Mouse (Mus musculus) limb, embryonic 13.5 days (tissue): ENCODE measurements around the gene Oit1. TPM values are rescaled to one million over a fixed set of nuclear protein-coding genes. Genes with fewer than 3 reads are reported as not detected.

Experiments used
- ATAC-seq: fragments of 200-750 bp; cut with Nextera tagmentation; 2 replicates; pipeline ENCODE4 v1.8.0; 2017; ENCODE audit warnings: low read depth, moderate number of reproducible peaks, moderate TSS enrichment; ENCODE audit not compliant: low FRiP score
- H3K27ac ChIP-seq: fragments of 300-500 bp; sonication (generic); 2 replicates; pipeline ENCODE4 v1.5.1; 2015; ENCODE audit warnings: inconsistent platforms, mild to moderate bottlenecking, moderate library complexity
- H3K27me3 ChIP-seq: fragments of 300-500 bp; sonication (generic); 2 replicates; pipeline ENCODE4 v1.6.1; 2015; ENCODE audit warnings: mild to moderate bottlenecking, inconsistent platforms
- H3K36me3 ChIP-seq: fragments of 300-500 bp; sonication (generic); 2 replicates; pipeline ENCODE4 v1.6.1; 2015; ENCODE audit warnings: inconsistent platforms, mild to moderate bottlenecking, moderate library complexity
- H3K4me1 ChIP-seq: fragments of 300-500 bp; sonication (generic); 2 replicates; pipeline ENCODE4 v1.6.1; 2015; ENCODE audit warnings: inconsistent platforms
- H3K4me2 ChIP-seq: fragments of 300-500 bp; sonication (generic); replicated peaks from 2 replicates; pipeline ENCODE4 v1.6.1; 2015; ENCODE audit warnings: inconsistent platforms, mild to moderate bottlenecking, moderate library complexity
- H3K4me3 ChIP-seq: fragments of 300-500 bp; sonication (generic); 2 replicates; pipeline ENCODE4 v1.5.1; 2015; ENCODE audit warnings: moderate library complexity, mild to moderate bottlenecking, inconsistent platforms
- H3K9ac ChIP-seq: fragments of 300-500 bp; sonication (generic); 2 replicates; pipeline ENCODE4 v1.6.1; 2015; ENCODE audit warnings: mild to moderate bottlenecking, inconsistent platforms
- H3K9me3 ChIP-seq: fragments of 300-500 bp; sonication (generic); 2 replicates; pipeline ENCODE4 v1.6.1; 2016; ENCODE audit warnings: inconsistent platforms
- WGBS: fragments of 180-500 bp; shearing (Covaris S2); methylation state at CpG from one replicate; pipeline ENCODE4 v1.1.7; 2015; 5-methylcytosine and 5-hydroxymethylcytosine counted together
- polyA plus RNA-seq: library from polyadenylated mRNA; unstranded; fragments of >200 nt; fragmentation: Nextera tagmentation; extraction: Ambion mirVana; gene quantifications from 2 replicates; pipeline ENCODE4 v1.2.1, GENCODE M21; 2015

The Oit1 gene
- polyA plus RNA-seq, result 0.15 TPM in 1 of 2 replicates, not detected in the other

GRCm38 (mm10) chr14:8378685-8379313 is at the start of gene Oit1:
Gene Oit1 (minus strand): TSS chr14:8378754.
- Histone ChIP-seq H3K4me2 (no peak within 1 kb of the TSS), H3K9me3 (no peaks in the 10 kb centered on the region), H3K27ac (no peak within 1 kb of the TSS), H3K27me3 (no peaks in the 10 kb centered on the region), H3K4me1 (peaks cover 11% of the 10 kb centered on the region), H3K9ac (no peak within 1 kb of the TSS), H3K36me3 (no peaks in the 10 kb centered on the region), H3K4me3 (no peak within 1 kb of the TSS)
- ATAC-seq, result no peak
- 25% methylated on average over 8 of the region's 8 CpGs for WGBS

- no peak for ATAC-seq
- no peak overlapping the region for H3K27ac ChIP-seq
- no peaks in the 10 kb centered on the region for H3K9me3 ChIP-seq
- no peak overlapping the region for H3K4me3 ChIP-seq
- no peak overlapping the region for H3K4me2 ChIP-seq
- no peaks in the 10 kb centered on the region for H3K36me3 ChIP-seq
- peaks cover 19% of the 10 kb centered on the region for H3K4me1 ChIP-seq
- no peak overlapping the region for H3K9ac ChIP-seq
- WGBS, result 69% methylated on average over 3 of the region's 3 CpGs
- H3K27me3 ChIP-seq, result no peaks in the 10 kb centered on the region
Measured at GRCm38 (mm10) chr14:8422833-8423232, 44.3 kb upstream of the Oit1 start.

- peak overlapping the region; percentile 19; the same call in 1 of the 2 replicates for H3K4me3 ChIP-seq
- peak overlapping the region; percentile 48 for H3K4me2 ChIP-seq
- peaks cover 19% of the 10 kb centered on the region for H3K4me1 ChIP-seq
- ATAC-seq, result peak; percentile 31; the same call in 1 of the 2 replicates
- H3K9ac ChIP-seq, result no peak overlapping the region
- whole genome bisulfite sequencing, result 17% methylated on average over 10 of the region's 10 CpGs
- H3K36me3 ChIP-seq, result no peaks in the 10 kb centered on the region
- no peaks in the 10 kb centered on the region for H3K9me3 ChIP-seq
- no peaks in the 10 kb centered on the region for H3K27me3 ChIP-seq
- H3K27ac ChIP-seq, result no peak overlapping the region
Measured at GRCm38 (mm10) chr14:8421199-8421787, 42.7 kb upstream of the Oit1 start.

- Histone ChIP-seq H3K27me3 (no peaks in the 10 kb centered on the region), H3K9me3 (no peaks in the 10 kb centered on the region), H3K4me1 (peaks cover 19% of the 10 kb centered on the region), H3K36me3 (no peaks in the 10 kb centered on the region), H3K9ac (no peak overlapping the region), H3K27ac (no peak overlapping the region), H3K4me2 (no peak overlapping the region), H3K4me3 (no peak overlapping the region)
- WGBS, result 50% methylated on average over 3 of the region's 3 CpGs
- no peak for ATAC-seq
Measured at GRCm38 (mm10) chr14:8418610-8419009, 40.1 kb upstream of the Oit1 start.

- no peak overlapping the region for H3K4me2 ChIP-seq
- H3K27me3 ChIP-seq, result no peaks in the 10 kb centered on the region
- WGBS, result 62% methylated on average over 6 of the region's 6 CpGs
- no peak overlapping the region for H3K9ac ChIP-seq
- no peak overlapping the region for H3K27ac ChIP-seq
- no peak overlapping the region for H3K4me3 ChIP-seq
- H3K4me1 ChIP-seq, result no peaks in the 10 kb centered on the region
- H3K36me3 ChIP-seq, result no peaks in the 10 kb centered on the region
- no peaks in the 10 kb centered on the region for H3K9me3 ChIP-seq
- ATAC-seq, result no peak
Measured at GRCm38 (mm10) chr14:8405946-8406345, 27.4 kb upstream of the Oit1 start.

- no peak overlapping the region for H3K27ac ChIP-seq
- H3K4me2 ChIP-seq, result no peak overlapping the region
- H3K27me3 ChIP-seq, result no peaks in the 10 kb centered on the region
- no peak overlapping the region for H3K9ac ChIP-seq
- no peak overlapping the region for H3K4me3 ChIP-seq
- H3K9me3 ChIP-seq, result no peaks in the 10 kb centered on the region
- no peak for ATAC-seq
- 88% methylated on average over 3 of the region's 3 CpGs for WGBS
- no peaks in the 10 kb centered on the region for H3K36me3 ChIP-seq
- no peaks in the 10 kb centered on the region for H3K4me1 ChIP-seq
Measured at GRCm38 (mm10) chr14:8403310-8403709, 24.8 kb upstream of the Oit1 start.

- no peak for ATAC-seq
- Histone ChIP-seq H3K36me3 (no peaks in the 10 kb centered on the region), H3K9ac (no peak overlapping the region), H3K27ac (no peak overlapping the region), H3K27me3 (no peaks in the 10 kb centered on the region), H3K4me1 (no peaks in the 10 kb centered on the region), H3K4me3 (no peak overlapping the region), H3K9me3 (no peaks in the 10 kb centered on the region), H3K4me2 (no peak overlapping the region)
Measured at GRCm38 (mm10) chr14:8398507-8398906, 20.0 kb upstream of the Oit1 start.

- 46% methylated on average over 7 of the region's 7 CpGs for WGBS
- no peaks in the 10 kb centered on the region for H3K27me3 ChIP-seq
- peak; percentile 74 for ATAC-seq
- H3K9me3 ChIP-seq, result no peaks in the 10 kb centered on the region
- H3K27ac ChIP-seq, result no peak overlapping the region
- no peak overlapping the region for H3K9ac ChIP-seq
- no peak overlapping the region for H3K4me2 ChIP-seq
- no peaks in the 10 kb centered on the region for H3K4me1 ChIP-seq
- H3K4me3 ChIP-seq, result no peak overlapping the region
- no peaks in the 10 kb centered on the region for H3K36me3 ChIP-seq
Measured at GRCm38 (mm10) chr14:8395690-8396287, 17.2 kb upstream of the Oit1 start.

GRCm38 (mm10) chr14:8392181-8392825 is 13.7 kb upstream of the Oit1 start:
- H3K27me3 ChIP-seq, result no peaks in the 10 kb centered on the region
- H3K4me1 ChIP-seq, result no peaks in the 10 kb centered on the region
- no peaks in the 10 kb centered on the region for H3K36me3 ChIP-seq
- WGBS, result 50% methylated on average over 6 of the region's 6 CpGs
- no peak overlapping the region for H3K4me3 ChIP-seq
- ATAC-seq, result no peak
- no peak overlapping the region for H3K4me2 ChIP-seq
- no peak overlapping the region for H3K27ac ChIP-seq
- H3K9me3 ChIP-seq, result no peaks in the 10 kb centered on the region
- H3K9ac ChIP-seq, result no peak overlapping the region

GRCm38 (mm10) chr14:8369394-8369793 is 9.2 kb downstream of the Oit1 start:
- no peak for ATAC-seq
- Histone ChIP-seq H3K4me3 (no peak overlapping the region), H3K9ac (no peak overlapping the region), H3K9me3 (no peaks in the 10 kb centered on the region), H3K27me3 (no peaks in the 10 kb centered on the region), H3K4me1 (0 out of 2 replicates have a peak, but pooled peaks cover 9% of the 10 kb centered on the region), H3K36me3 (no peaks in the 10 kb centered on the region), H3K4me2 (no peak overlapping the region), H3K27ac (no peak overlapping the region)
- WGBS, result 75% methylated on average over 4 of the region's 4 CpGs

GRCm38 (mm10) chr14:8368900-8369299 is 9.7 kb downstream of the Oit1 start:
- H3K4me1 ChIP-seq, result 0 out of 2 replicates have a peak, but pooled peaks cover 9% of the 10 kb centered on the region
- no peak overlapping the region for H3K9ac ChIP-seq
- no peak overlapping the region for H3K27ac ChIP-seq
- no peak for ATAC-seq
- WGBS, result 75% methylated on average over 1 of the region's 1 CpGs
- H3K4me2 ChIP-seq, result no peak overlapping the region
- H3K9me3 ChIP-seq, result no peaks in the 10 kb centered on the region
- no peaks in the 10 kb centered on the region for H3K36me3 ChIP-seq
- H3K27me3 ChIP-seq, result no peaks in the 10 kb centered on the region
- H3K4me3 ChIP-seq, result no peak overlapping the region
